Mouse (Mus musculus): ENCODE results near the gene Vdac1.

GRCm38 (mm10) chr11:52359686-52360470, 782 bp upstream of the Vdac1 start:
- TF ChIP-seq CTCF (IDR thresholded peaks at IDR 0.05; ENCODE audit: low read depth) = no peak
- TF ChIP-seq EP300 (IDR thresholded peaks at IDR 0.05; ENCODE audit: low read depth) = no peak

Measured in liver, embryonic 14.5 days (tissue).